Mouse (Mus musculus): ENCODE results near the gene Spsb4. TPM values are rescaled to one million over a fixed set of nuclear protein-coding genes. Genes with fewer than 3 reads are reported as not detected.

The Spsb4 gene
- total RNA-seq, 2 experiments from 2014 or later = 4.4 TPM; not detected in 1

- no peak for ATAC-seq (replicated peaks; ENCODE audit: low FRiP score, poor library complexity, severe bottlenecking)
Measured at GRCm38 (mm10) chr9:96914851-96915250, 103.8 kb downstream of the Spsb4 start.

GRCm38 (mm10) chr9:96914005-96914404 is 104.6 kb downstream of the Spsb4 start:
- no peak for ATAC-seq (replicated peaks; ENCODE audit: low FRiP score, poor library complexity, severe bottlenecking)

- ATAC-seq (replicated peaks; ENCODE audit: low FRiP score, poor library complexity, severe bottlenecking) = no peak
Measured at GRCm38 (mm10) chr9:96909503-96909902, 109.1 kb downstream of the Spsb4 start.

GRCm38 (mm10) chr9:96908737-96909136 is 109.9 kb downstream of the Spsb4 start:
- ATAC-seq (replicated peaks; ENCODE audit: low FRiP score, poor library complexity, severe bottlenecking) = no peak

GRCm38 (mm10) chr9:96904360-96905355 is 114.0 kb downstream of the Spsb4 start:
- no peak for ATAC-seq (replicated peaks; ENCODE audit: low FRiP score, poor library complexity, severe bottlenecking)

- no peak for ATAC-seq (replicated peaks; ENCODE audit: low FRiP score, poor library complexity, severe bottlenecking)
Measured at GRCm38 (mm10) chr9:96899717-96900116, 118.9 kb downstream of the Spsb4 start.

- no peak for ATAC-seq (replicated peaks; ENCODE audit: low FRiP score, poor library complexity, severe bottlenecking)
Measured at GRCm38 (mm10) chr9:96899004-96899403, 119.6 kb downstream of the Spsb4 start.

GRCm38 (mm10) chr9:96896690-96897089 is 122.0 kb downstream of the Spsb4 start:
- no peak for ATAC-seq (replicated peaks; ENCODE audit: low FRiP score, poor library complexity, severe bottlenecking)

- ATAC-seq (replicated peaks; ENCODE audit: low FRiP score, poor library complexity, severe bottlenecking) = no peak
Measured at GRCm38 (mm10) chr9:96893582-96893981, 125.1 kb downstream of the Spsb4 start.

Other genes starting within 250 kb of the Spsb4 start
- 26.8 and 27.1 TPM in 2 replicates for gene Pxylp1, start 126.2 kb downstream of the Spsb4 start, total RNA-seq (2015; ENCODE audit: low replicate concordance)
- 13.5 and 16.6 TPM in 2 replicates for gene Pxylp1, start 126.2 kb downstream of the Spsb4 start, total RNA-seq (2017; ENCODE audit: low replicate concordance)
- gene Slc25a36, start 92.3 kb upstream of the Spsb4 start, total RNA-seq (2015; ENCODE audit: low replicate concordance) = 22.8 and 30.0 TPM in 2 replicates
- gene Slc25a36, start 92.3 kb upstream of the Spsb4 start, total RNA-seq (2017; ENCODE audit: low replicate concordance) = 18.1 and 25.8 TPM in 2 replicates

All from erythroblast, adult 5-6 weeks (primary cell).